Mouse (Mus musculus): Measurements from ENCODE around the gene Banf2. TPM values are rescaled to one million over a fixed set of nuclear protein-coding genes. Genes with fewer than 3 reads are reported as not detected.

Banf2 gene
- total RNA-seq, 2 experiments from 2014 or later: not detected

DNA sequence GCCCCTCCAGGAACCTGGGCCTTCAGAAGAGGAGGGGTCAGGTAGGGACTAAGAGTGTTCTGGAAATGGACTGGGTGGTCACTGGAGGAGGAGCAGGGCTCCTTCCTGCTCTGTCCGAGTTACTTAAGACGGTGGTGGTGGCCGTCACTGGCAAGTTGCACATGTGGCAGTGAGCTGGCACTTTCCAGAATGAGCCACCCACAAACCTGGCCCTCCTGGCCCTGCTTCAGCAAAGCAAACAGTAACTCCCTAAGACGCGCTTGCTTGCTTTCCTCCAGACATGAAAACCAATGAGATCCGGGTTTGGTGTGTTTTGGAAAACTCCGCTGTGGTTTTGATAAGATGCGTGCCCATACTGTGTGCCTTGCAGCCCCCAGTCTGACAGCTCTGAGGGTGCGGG is 7.5 kb upstream of the Banf2 start:
- no peak for DNase-seq

DNA sequence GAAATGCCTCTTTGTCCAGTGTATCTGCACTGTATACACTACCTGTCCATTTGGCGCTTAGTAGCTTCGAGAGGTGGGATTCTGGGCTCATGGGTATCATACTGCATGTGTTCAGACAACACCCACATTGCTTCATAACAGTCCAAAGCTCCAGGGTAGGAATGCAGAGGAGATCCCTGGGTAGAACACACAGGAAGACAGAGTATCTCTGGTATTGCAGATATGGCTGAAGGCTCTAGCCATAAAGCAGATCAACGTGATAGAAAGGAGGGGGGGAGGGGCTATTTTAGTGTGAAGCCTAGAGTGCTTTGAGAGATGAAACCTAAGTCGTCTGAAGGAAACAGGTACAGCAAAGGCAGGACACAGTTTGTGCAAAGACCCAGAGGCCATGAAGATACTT is 6.4 kb upstream of the Banf2 start:
- DNase-seq: no peak

DNA sequence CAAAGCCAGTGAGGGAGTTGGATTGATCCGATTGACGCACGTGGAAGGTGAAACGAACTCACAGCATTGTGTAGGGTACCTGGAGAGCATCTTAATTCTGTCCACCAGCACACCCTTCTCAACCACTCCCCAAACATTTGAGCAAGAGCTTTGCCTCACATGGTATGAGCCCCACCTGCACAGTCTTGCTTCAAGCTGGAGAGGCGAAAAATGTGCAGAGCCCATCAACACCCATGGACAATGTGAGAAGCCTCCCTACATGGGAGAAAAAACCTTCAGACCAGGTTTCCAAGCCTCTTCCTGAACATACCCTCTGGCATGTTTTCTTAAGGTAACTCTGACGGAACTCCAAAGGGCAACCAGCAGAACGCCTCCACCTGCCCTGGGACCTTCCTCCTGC is 2.1 kb upstream of the Banf2 start:
- DNase-seq: no peak

DNA sequence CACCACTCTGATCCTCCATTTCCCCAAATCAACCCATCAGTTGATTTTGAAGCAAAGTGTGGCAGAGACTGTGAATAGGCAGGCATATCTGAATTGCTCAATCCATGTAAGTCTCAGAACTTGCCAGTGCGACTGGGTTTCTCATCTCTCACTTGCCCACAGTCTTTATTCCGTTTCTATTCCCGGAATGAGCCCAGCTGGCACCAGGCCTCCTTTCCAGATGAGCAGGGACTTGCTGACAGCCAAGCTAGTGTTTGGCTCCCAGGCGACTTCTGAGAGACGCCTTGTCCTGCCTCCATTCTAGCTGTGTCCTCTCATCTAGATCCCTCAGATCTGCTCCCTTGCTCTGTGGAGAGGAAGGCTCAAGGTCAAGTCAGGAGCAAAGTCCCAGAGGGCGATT is 11.9 kb downstream of the Banf2 start:
- DNase-seq: peak in 1 of 2 experiments; percentile 28

DNA sequence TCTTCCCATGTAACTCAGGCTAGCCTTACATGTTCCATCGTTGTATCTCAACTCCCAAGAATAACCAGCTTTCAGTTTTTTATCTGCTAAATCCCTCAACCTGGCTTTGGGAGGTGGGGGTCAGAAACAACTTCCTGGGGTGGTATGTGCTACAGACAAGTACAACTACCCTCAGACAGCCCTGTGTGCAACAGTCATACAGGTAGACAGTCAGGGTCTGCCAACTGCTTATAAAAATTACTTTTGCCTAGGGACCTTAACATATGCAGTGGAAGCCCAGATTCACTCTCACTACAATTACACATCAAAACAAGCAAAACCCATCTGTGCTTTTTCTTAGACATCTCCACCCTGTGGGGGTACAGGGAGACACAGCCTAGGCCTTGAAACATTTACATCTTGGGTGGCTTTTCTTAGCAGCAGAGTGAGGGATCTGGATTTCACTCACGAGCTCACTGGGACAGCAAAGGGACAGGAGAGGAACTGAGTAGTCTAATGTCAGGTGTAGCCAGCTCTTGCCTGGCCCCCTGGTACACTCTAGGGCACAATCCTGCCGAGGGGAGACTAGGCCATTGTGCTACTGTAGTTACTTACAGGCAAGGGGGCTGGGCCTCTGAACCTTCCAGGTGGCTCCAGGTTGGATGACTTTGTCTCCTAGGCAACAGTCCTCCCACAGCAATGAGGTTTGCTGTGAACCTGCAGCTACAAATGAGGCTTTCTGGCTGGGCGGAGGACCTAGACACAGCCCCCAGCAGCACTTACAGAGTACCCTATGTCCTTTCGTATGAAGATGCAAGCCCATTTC is 13.1 kb downstream of the Banf2 start:
- DNase-seq: no peak

DNA sequence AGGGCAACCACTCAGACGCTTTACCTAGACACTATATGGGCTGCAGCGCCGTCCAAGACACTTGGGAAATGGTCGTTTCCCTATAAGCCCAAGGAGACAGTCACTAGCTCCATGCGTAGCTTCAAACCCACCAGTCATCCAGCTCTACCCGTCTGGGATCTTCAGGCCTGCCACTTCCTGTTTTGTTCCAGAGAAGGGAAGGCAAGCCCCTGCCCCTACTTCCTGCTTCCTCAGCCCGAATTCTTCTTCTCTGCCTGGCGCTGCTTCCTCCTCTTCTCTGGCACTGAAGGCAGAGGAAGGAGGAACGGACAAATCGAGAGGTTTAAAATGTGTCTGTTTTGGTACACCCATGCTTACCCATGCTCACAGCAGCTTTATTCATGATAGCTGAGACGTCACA is 14.1 kb downstream of the Banf2 start:
- DNase-seq: peak in 1 of 2 experiments; percentile 1

DNA sequence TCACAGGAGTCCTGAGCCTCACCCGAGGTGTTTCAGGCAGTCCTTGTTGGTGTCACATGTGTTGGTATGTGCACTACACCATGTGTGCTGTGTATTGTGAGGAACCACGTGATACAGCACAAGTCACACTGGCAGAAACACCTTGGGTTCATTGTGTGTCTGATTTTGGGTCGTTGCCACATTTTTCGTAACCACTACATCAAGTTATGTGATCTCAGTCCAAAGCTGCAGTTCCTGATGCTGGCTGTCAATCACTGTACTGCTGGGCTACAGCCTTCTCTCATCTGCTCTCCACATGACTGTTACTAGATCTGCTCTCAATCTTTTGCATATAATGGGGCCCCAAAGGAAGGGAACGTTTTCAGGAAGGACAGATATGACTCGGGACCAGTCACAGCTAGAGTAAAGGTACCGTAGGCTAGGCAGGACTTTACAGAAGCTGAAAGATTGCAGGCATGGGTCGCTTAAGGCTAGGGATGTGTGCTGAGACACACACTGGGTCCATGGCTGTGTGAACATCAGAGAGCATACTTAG is 17.4 kb downstream of the Banf2 start:
- no peak for DNase-seq

DNA sequence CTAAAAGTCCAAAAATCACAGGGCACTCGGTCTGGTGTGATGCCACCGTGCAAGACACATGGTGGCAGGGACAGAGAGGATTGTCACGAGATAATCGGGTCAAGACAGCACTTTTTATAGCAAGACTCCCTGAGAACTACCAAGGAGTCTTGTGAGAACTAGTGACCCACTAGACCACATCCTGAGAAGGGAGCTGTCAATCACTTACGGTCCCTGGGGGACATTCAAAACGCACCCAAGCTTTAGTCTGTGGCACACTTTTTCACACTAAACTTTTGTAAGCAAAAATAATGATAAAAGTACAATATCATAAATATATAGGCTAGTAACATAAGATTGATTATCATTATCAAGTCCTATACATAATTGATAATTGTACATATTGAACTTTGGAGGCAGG is 18.0 kb downstream of the Banf2 start:
- DNase-seq: no peak

DNA sequence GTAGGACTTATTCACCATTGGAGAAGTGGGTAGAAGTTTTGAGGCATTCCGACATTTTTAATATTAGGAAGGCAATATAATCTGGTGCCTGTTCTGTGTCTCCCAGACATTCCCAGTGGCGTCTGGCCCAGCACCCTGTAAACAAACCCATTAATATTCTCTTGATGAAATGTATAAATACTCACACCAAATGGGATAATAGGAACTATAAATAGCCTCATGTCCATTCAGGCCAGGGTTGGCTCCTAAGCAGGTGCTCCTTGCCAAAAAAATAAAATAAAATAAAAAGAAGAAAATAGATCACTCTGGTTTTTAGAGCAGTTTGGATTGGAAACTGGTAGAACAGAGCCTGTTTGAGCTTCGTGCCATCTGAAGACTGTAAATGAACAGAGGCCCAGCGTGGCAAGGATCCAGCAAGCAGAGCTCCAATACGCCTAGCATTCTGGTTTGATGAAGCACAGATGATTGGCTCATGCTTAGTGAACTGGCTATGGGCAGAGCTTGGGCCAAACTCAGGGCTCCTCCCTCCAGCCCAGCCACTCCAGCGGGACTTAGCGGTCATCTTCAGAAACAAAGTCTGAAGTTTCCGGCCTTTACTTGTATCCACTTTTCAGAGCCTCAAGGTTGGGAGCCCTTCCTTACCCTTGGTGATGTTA is 19.7 kb downstream of the Banf2 start:
- peak in 1 of 2 experiments; percentile 27 for DNase-seq

DNA sequence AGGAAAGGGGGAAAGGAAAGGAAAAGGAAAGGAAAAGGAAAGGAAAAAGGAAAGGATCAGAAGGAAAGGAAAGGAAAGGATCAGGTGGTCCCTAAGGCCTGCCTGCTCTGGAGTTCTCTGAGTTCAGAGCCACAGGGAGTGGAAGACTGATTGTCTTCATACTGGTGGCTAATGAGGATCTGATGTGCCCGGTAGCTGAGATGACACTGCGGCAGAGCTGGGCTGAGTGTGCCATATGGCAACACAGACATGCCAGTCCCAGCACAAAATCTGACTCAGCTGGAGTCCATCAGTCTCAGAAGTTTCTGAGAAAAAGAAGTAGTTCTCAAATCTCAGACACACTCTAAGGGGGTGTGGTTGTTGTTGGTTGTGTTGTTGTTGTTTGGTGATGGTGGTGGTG is 24.9 kb downstream of the Banf2 start:
- no peak for DNase-seq

DNA sequence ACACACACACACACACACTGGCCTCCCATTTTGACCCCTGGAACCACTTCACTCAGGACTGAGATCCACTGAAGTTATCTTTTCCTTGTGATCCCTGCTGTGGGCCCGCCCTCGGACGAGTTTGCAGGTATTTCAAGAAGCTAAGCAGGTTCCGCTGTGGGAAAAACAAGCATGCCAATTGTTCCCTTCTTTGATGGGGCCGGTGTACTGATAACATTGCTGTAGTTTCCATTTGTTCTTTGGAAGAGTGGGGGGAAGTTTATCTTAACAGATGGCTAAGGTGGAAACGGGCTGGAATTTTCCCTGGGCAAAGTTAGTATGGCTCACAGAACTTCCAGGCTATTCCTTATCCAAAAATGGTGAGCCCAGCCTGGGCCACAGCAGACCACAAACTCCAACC is 28.8 kb downstream of the Banf2 start:
- DNase-seq: no peak

DNA sequence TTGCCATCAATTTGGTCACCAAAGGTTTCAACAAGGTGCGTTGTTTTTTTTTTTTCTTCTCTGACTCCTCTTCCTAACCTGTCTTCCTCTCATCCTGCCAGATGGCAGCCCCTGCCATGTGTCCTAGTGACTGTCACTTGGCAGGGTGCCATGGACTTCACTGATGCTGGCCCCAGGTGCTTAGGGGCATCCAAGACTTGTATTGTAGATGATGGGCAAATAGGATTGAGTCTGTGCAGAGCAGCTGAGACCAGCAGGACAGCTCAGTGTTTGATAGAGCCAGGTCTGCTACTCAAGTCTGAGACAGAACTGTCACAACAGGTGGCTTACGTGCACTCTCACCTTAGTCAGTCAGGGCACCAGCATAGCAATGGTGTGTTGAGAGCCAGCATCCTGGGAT is 32.6 kb downstream of the Banf2 start:
- no peak for DNase-seq

DNA sequence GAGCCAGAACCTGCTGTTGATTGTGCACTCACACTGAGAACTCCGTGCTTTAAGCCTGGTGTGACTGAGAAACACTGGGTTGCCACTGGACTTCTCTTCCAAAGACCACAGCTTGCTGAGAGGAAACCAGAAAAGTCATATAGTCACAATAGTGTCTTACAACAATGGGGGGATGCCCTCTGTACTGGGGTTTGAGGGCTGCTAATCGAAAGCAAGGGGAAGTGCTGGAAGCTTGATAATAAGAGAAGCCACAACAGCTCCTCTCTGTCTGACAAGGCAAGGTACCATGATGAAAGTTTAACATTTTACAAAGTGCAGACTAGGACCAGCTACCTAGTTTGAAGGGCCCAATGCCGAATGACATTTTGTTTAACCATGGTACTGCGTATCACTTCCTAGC is 36.8 kb downstream of the Banf2 start:
- DNase-seq: no peak

DNA sequence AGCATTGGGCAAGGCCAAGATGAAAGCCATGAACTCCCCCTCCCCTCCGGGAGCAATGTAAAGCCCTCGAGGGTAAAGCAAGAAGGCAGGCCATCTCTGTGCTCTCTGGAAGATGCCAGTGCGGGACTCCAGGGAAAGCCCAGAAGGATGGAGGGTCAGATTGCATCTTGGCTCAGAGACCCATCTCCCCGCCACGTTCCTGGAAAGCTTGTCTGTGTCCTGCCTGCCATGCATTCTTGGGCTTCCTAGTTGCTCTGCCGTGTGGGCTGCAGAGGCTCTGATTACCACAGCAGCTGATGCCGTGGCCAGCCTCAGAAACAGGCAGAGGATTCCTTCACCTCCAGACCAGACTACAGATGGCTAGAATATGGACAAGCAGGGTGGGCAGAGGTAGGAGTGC is 37.6 kb downstream of the Banf2 start:
- DNase-seq: no peak

DNA sequence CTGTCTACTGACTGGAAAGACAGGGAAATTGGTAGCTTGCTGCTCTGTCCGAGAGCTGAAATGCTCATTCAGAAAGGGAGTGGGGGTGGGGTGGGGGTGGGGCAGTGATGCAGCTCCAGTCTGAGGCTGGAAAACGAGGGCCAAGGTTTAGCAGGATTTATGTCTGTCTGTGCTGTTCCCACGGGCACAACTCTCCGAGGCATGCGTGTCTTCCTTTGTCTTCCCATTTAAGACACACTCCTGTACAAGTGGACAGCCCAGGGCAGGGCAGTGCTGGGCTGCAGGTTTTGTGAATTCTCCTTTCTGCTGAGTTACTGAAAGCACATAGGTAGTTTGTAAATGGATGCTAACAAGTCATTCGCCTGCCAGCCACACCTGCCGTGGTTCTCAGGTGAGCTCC is 39.8 kb downstream of the Banf2 start:
- no peak for DNase-seq

DNA sequence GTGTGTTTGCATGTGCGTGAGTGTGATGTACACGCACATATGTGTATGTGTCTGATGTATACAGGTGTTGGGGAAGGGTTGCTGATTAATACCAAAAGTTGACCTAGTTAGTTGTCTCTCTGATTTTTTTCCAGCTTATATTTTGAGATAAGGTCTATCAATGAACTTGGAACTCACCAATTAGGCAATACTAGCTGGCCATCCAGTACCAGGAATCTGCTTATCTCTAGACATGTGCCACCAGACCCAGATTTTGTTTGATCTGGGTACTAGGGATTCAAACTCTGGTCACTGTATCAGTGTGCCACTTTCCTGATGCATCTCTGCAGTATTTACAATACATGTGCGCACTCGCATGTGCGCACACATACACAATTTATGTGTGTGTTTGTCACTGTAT is 41.2 kb downstream of the Banf2 start:
- no peak for DNase-seq

DNA sequence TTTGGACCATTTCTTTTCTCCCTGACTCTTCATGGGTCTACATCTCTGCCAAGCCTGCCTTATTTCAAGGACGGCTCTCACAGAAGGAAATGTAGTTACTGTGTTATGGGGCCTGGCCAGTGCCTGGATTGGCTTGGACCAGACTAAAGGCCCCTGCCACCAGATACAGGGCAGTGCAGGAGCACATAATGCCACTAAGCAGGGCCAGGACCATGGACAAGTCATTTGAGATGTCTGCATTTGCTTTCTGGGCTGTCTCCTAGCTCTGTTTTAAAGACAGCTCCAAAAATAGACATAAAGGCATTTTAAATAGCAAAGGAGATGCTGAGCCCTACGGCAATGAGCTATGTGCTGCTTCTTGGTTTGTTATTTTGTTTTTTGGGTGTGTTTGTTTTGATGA is 43.8 kb downstream of the Banf2 start:
- DNase-seq: peak; percentile 8 to 21

DNA sequence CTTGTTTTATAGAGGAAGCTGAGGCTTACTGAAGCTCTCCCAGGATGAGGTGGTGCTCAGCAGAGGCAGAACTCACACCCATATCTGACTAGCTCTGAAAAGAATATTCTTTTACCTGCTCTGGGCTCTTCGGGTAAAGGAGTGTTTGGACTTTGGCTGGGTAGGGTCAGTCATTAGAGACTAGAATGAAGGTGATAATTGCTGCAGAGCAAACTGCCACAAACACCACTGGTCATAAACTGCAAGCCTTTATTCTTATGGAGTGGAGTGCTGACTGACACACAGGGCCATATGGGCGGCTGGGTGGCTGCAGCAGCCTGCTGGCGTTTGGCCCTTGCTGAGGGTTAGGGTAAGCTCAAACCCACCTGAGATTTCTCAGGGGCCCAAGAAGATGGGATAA is 46.0 kb downstream of the Banf2 start:
- no peak for DNase-seq

DNA sequence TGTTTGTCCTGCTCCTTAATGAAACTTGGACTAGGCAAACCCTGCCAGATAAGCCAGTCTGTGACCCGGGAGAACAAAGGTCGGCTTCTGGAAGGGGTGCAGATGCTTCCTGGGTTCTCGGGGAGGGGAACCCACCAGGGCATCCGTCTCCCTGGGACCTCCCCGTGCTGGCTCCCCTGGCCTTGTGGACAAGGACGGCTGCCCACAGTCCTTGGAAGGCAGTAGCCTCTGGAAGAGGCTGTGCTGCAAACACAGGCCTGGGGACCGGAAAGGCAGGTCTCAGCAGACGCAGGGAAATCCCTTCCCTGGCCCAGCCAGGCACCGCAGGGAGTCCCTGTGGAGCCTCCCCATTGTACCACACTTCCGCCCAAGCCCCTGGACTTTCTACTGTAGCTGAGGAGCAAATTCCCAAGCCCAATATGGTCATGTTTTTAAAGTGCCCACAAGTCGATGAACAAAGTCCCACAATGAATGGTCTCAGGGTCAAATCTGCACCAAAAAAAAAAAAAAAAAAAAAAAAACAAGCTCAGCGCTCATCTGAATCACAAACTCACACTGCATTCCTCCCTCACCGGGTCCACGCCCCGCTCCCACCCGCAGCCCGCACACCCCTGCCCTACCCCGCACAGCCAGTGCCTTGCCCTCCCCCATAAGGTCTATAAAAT is 53.5 kb downstream of the Banf2 start:
- DNase-seq: peak; percentile 73 to 80

DNA sequence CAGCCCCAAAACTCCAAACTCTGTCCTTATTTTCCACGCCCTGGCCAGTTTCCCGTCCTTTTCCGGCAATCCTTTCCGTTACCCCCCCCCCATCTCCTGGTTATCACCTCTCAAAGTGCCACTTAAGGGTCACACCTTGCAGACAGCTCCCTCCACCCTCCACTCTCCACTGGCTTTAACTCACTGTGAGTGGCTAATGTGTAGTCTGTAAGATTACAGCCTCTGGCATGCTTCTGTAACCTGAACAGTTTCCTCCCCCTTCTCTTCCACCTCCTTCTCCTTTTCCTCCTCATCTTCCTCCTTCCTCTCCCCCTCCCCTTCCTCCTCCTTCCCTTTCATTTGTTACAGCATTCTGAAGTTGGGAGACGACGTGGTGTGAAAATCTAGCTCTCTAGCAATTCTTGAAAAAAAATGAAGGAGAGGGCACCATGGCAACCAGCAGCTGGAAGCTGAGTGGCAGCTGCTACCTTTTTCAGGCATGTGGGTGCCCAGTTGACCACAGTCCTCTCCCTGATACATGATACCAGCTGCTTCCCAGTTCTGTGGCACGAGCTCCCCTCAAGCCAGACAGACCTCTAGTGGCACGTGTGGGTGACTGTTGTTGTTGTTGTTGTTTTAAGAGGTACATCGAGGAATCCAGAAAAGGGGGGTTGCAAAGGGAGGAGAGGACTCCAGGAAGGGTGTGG is 55.2 kb downstream of the Banf2 start:
- DNase-seq: no peak

DNA sequence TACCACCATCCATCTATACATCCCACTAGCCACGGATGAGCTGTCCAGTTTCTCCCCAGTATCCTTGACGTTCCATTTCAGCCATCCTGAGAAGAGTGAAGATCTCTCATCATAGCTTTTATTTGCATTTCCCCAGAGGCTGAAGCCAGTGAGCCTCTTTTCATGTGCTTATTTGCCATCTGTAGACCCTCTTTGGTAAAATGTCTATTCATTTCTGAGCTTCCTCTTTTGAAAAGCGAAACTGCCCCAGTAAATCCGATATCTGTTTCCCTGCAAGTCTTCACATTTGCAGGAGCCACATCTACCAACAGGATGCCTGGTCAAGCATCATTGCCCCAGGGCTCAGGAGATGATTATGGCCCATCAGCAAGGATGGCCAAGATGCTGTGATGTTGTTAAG is 59.9 kb downstream of the Banf2 start:
- no peak for DNase-seq

DNA sequence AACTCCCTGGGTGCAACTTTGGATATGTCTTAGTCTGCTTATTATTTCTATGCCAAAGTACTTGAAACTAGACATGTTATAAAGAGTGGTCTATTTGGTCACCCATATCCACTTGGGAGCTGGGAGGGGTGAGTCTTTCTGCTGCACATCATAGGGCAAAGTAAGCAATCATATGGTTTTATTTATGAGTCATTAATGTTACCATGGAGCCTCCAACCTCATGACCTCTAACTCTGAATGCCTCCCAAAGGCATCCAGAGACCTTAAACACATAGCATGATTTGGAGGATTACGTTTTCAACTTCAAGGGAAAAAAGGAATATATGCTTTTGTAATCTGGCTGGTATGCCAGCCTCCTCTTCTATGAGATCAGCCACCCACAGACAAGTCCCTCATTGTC is 61.9 kb downstream of the Banf2 start:
- DNase-seq: no peak
